11 mouse cellular contexts compared by ENCODE assay signal in the genomic region with DNA sequence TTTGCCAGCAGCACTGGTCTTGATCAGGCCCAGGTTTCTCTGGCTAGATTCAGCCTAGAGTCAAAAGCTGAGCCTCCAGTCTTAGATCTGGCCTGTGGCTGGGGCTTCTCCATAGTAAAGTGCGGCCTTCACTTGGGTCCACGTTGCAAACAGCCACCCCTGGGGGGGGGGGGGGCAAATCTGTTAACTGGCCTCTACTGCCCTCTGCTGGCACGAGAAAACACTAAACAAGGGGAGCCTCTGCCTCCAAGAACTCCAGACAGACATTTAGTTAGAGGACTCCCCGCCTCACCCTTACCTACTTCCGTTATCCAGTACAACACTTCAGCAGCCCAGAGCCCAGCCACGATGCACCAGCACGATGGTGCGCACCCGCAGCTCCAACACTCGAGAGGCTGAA. TPM values are rescaled to one million over a fixed set of nuclear protein-coding genes. Genes with fewer than 3 reads are reported as not detected.
DNase-seq lines count a peak whose midpoint lies in the region; ATAC-seq and TF ChIP-seq lines count a peak whose summit lies in the region.
"Had no signal": no experiment of that assay in that cellular context is flagged by ENCODE, and none has a peak within 500 bp of the region (broad histone marks: within the 10 kb centered on the region; RNA-seq: fewer than 3 reads in every experiment).

No protein-coding gene starts in this region.

- no peaks in the 10 kb centered on the region for H3K9me3 ChIP-seq in lung, embryonic 14.5 days (ENCODE audit: low read depth, low read length)
- H3K9me3 ChIP-seq: neural tube, embryonic 12.5 days had no signal

- 62% methylated on average over 10 of the region's 10 CpGs for WGBS in lung, embryonic 14.5 days

- no peak overlapping the region for H3K4me2 ChIP-seq in lung, embryonic 14.5 days
- H3K4me2 ChIP-seq: neural tube, embryonic 12.5 days had no signal

- no peak overlapping the region for H3K27ac ChIP-seq in lung, embryonic 14.5 days (ENCODE audit: low read depth)
- H3K27ac ChIP-seq: neural tube, embryonic 12.5 days had no signal

- TF ChIP-seq CTCF in lung, embryonic 14.5 days (IDR thresholded peaks at IDR 0.05; ENCODE audit: low read depth): peak; percentile 57

- H3K4me3 ChIP-seq in lung, embryonic 14.5 days (ENCODE audit: low read depth, low read length): no peak overlapping the region
- H3K4me3 ChIP-seq: neural tube, embryonic 12.5 days had no signal

- no peak overlapping the region for H3K9ac ChIP-seq in lung, embryonic 14.5 days
- H3K9ac ChIP-seq: neural tube, embryonic 12.5 days had no signal

- no peak for ATAC-seq in lung, embryonic 14.5 days (ENCODE audit: insufficient read depth)

- H3K4me1 ChIP-seq in lung, embryonic 14.5 days (ENCODE audit: insufficient read depth): no peaks in the 10 kb centered on the region

- no peaks in the 10 kb centered on the region for H3K36me3 ChIP-seq in lung, embryonic 14.5 days (ENCODE audit: insufficient read depth)
- H3K36me3 ChIP-seq: neural tube, embryonic 12.5 days had no signal

- DNase-seq in kidney, adult 9 months: peak; percentile 34
- DNase-seq in kidney, adult 11 months: no peak
- peak; percentile 13 to 26 for DNase-seq in B cell, adult 2 months
- DNase-seq in Muller cell, postnatal 12 days (ENCODE audit: inconsistent ontology term): peak; percentile 19
- peak; percentile 67 for DNase-seq in lung, embryonic 14.5 days
- DNase-seq in T-cell, adult 2 months (ENCODE audit: low spot score): no peak
- no peak for DNase-seq in ovary, postnatal 36 days (ENCODE audit: low spot score)
- no peak for DNase-seq in urinary bladder, postnatal 10 days (ENCODE audit: low spot score)
- DNase-seq: cerebellum, adult 9-11 months had no signal

- H3K27me3 ChIP-seq in lung, embryonic 14.5 days (ENCODE audit: insufficient read depth, low read length): no peaks in the 10 kb centered on the region
- H3K27me3 ChIP-seq: neural tube, embryonic 12.5 days had no signal

RNA-seq across cellular contexts. Expression of a gene that starts 11.9 kb away (rescaled TPM):
- polyA plus RNA-seq in lung, embryonic 14.5 days (2014; fragmentation: Nextera tagmentation; extraction: Ambion mirVana): 97.6 and 98.1 TPM in 2 replicates

RNA-seq across cellular contexts. Expression of a gene that starts 29.4 kb away (rescaled TPM):
- polyA plus RNA-seq in lung, embryonic 14.5 days (2014; fragmentation: Nextera tagmentation; extraction: Ambion mirVana): 28.5 and 32.7 TPM in 2 replicates

RNA-seq across cellular contexts. Expression of a gene that starts 30.6 kb away (rescaled TPM):
- polyA plus RNA-seq in lung, embryonic 14.5 days (2014; fragmentation: Nextera tagmentation; extraction: Ambion mirVana): 6.2 TPM in 2 replicates

RNA-seq across cellular contexts. Expression of a gene that starts 34.5 kb away (rescaled TPM):
- 0.86 and 1.5 TPM in 2 replicates for polyA plus RNA-seq in lung, embryonic 14.5 days (2014; fragmentation: Nextera tagmentation; extraction: Ambion mirVana)
- polyA plus RNA-seq: limb, embryonic 11.5 days; neural tube, embryonic 12.5 days had no signal

RNA-seq across cellular contexts. Expression of a gene that starts 53.3 kb away (rescaled TPM):
- not detected in 2 replicates for polyA plus RNA-seq in lung, embryonic 14.5 days (2014; fragmentation: Nextera tagmentation; extraction: Ambion mirVana)
- polyA plus RNA-seq: limb, embryonic 11.5 days; neural tube, embryonic 12.5 days had no signal

Comparison
In these comparisons a context has a peak if more than half of its experiments do, and no peak if none do; other contexts are left out.
1. DNase-seq: peak in kidney, adult 9 months (single experiment), B cell, adult 2 months (2 of 2), Muller cell, postnatal 12 days (single experiment) and lung, embryonic 14.5 days (single experiment); none in kidney, adult 11 months (single experiment), T-cell, adult 2 months (single experiment), ovary, postnatal 36 days (single experiment) and urinary bladder, postnatal 10 days (single experiment).